Mouse (Mus musculus) bone marrow macrophage, adult 2 months (primary cell): ENCODE results near the gene Unc80. TPM values are rescaled to one million over a fixed set of nuclear protein-coding genes. Genes with fewer than 3 reads are reported as not detected.
"Not testable (repeated sequence)": the region's sequence is repeated elsewhere in the genome, so short reads cannot be mapped to it uniquely, and the experiment has no call there.

ENCODE experiments used
- H3K27ac ChIP-seq: 2 replicates; pipeline ENCODE4 v1.5.1; 2012; ENCODE audit warnings: low read depth, low read length; ENCODE audit not compliant: insufficient read depth
- H3K4me1 ChIP-seq: 2 replicates; pipeline ENCODE4 v1.6.1; 2012; ENCODE audit warnings: low read length; ENCODE audit not compliant: control insufficient read depth, insufficient read depth
- H3K4me3 ChIP-seq: 2 replicates; pipeline ENCODE4 v1.5.1; 2012; ENCODE audit warnings: mild to moderate bottlenecking, low read length, moderate library complexity; ENCODE audit not compliant: insufficient read depth
- CTCF ChIP-seq: IDR thresholded peaks from 2 replicates; pipeline ENCODE4 v1.5.1; 2012; ENCODE audit warnings: low read depth, mild to moderate bottlenecking, low read length, moderate library complexity
- POLR2A ChIP-seq: IDR thresholded peaks from 2 replicates; pipeline ENCODE4 v1.6.1; 2012; ENCODE audit warnings: mild to moderate bottlenecking, low read depth, low read length, borderline replicate concordance
- polyA plus RNA-seq: library from polyadenylated mRNA; stranded (reverse); fragments of >200 nt; gene quantifications from 2 replicates; pipeline ENCODE4 v1.2.4, GENCODE M21; 2012; ENCODE audit not compliant: missing spikeins, insufficient read depth, insufficient read length

Unc80 gene
- polyA plus RNA-seq, 1 experiment, result not detected

GRCm38 (mm10) chr1:66672812-66673211, 204.6 kb downstream of the Unc80 start:
- H3K4me3 ChIP-seq, result no peak overlapping the region
- TF ChIP-seq POLR2A (no peak), CTCF (no peak)
- no peak overlapping the region for H3K27ac ChIP-seq

GRCm38 (mm10) chr1:66677928-66678327, 209.8 kb downstream of the Unc80 start:
- H3K27ac ChIP-seq, result no peak overlapping the region
- TF ChIP-seq POLR2A, result no peak
- no peak for TF ChIP-seq CTCF
- no peaks in the 10 kb centered on the region for H3K4me1 ChIP-seq
- H3K4me3 ChIP-seq, result no peak overlapping the region

More at GRCm38 (mm10) chr1:66672812-66673211, 204.6 kb downstream of the Unc80 start:
- no peaks in the 10 kb centered on the region for H3K4me1 ChIP-seq

GRCm38 (mm10) chr1:66678662-66679061, 210.5 kb downstream of the Unc80 start:
- H3K27ac ChIP-seq, result no peak overlapping the region
- H3K4me3 ChIP-seq, result no peak overlapping the region
- no peak for TF ChIP-seq POLR2A
- no peak for TF ChIP-seq CTCF
- H3K4me1 ChIP-seq, result no peaks in the 10 kb centered on the region

GRCm38 (mm10) chr1:66682974-66683373, 214.8 kb downstream of the Unc80 start:
- Histone ChIP-seq H3K4me1 (no peaks in the 10 kb centered on the region), H3K4me3 (no peak overlapping the region), H3K27ac (no peak overlapping the region)
- TF ChIP-seq POLR2A, result no peak
- TF ChIP-seq CTCF, result no peak

- Histone ChIP-seq H3K4me1 (no peaks in the 10 kb centered on the region), H3K27ac (no peak overlapping the region)
- TF ChIP-seq CTCF (no peak), POLR2A (no peak)
Observed at GRCm38 (mm10) chr1:66691772-66692171, 223.6 kb downstream of the Unc80 start.

GRCm38 (mm10) chr1:66692308-66692707, 224.1 kb downstream of the Unc80 start:
- TF ChIP-seq CTCF (no peak), POLR2A (no peak)
- no peak overlapping the region for H3K4me3 ChIP-seq
- H3K27ac ChIP-seq, result no peak overlapping the region
- no peaks in the 10 kb centered on the region for H3K4me1 ChIP-seq

More at GRCm38 (mm10) chr1:66691772-66692171, 223.6 kb downstream of the Unc80 start:
- no peak overlapping the region for H3K4me3 ChIP-seq

GRCm38 (mm10) chr1:66692780-66693392, 224.7 kb downstream of the Unc80 start:
- no peak overlapping the region for H3K4me3 ChIP-seq
- TF ChIP-seq POLR2A (no peak), CTCF (no peak)
- no peak overlapping the region for H3K27ac ChIP-seq
- no peaks in the 10 kb centered on the region for H3K4me1 ChIP-seq

GRCm38 (mm10) chr1:66694266-66694665, 226.1 kb downstream of the Unc80 start:
- TF ChIP-seq CTCF (no peak), POLR2A (no peak)
- H3K4me3 ChIP-seq, result no peak overlapping the region

GRCm38 (mm10) chr1:66695296-66695695, 227.1 kb downstream of the Unc80 start:
- no peak for TF ChIP-seq POLR2A
- no peak for TF ChIP-seq CTCF
- H3K4me3 ChIP-seq, result no peak overlapping the region
- H3K4me1 ChIP-seq, result peaks cover 2% of the 10 kb centered on the region
- no peak overlapping the region for H3K27ac ChIP-seq

More at GRCm38 (mm10) chr1:66694266-66694665, 226.1 kb downstream of the Unc80 start:
- H3K4me1 ChIP-seq, result no peaks in the 10 kb centered on the region; the same call in 1 of the 2 replicates
- no peak overlapping the region for H3K27ac ChIP-seq

- not testable (repeated sequence) for H3K27ac ChIP-seq, H3K4me3 ChIP-seq
- peaks cover 15% of the 10 kb centered on the region for H3K4me1 ChIP-seq
Observed at GRCm38 (mm10) chr1:66699630-66700029, 231.5 kb downstream of the Unc80 start.
